Mouse (Mus musculus) liver, embryonic 14.5 days (tissue): ENCODE data around the gene Plxnb1. TPM values are rescaled to one million over a fixed set of nuclear protein-coding genes. Genes with fewer than 3 reads are reported as not detected.

Source experiments
- ATAC-seq: fragments of 200-750 bp; cut with Nextera tagmentation; 2 replicates; pipeline ENCODE4 v1.8.0; 2017; ENCODE audit warnings: moderate number of reproducible peaks, mild to moderate bottlenecking, moderate library complexity; ENCODE audit not compliant: insufficient read depth
- DNase-seq, 3 experiments: peaks; one replicate each; pipeline ENCODE4 v3.0.0-alpha.2; 2012 to 2013; ENCODE audit warnings: low read depth in 3 of 3, low spot score in 3 of 3
- H3K27ac ChIP-seq: fragments of 300-500 bp; sonication (generic); 2 replicates; pipeline ENCODE4 v1.5.1; 2014; ENCODE audit warnings: moderate library complexity, mild to moderate bottlenecking, control low read depth, inconsistent platforms
- H3K27me3 ChIP-seq: fragments of 300-500 bp; sonication (generic); 2 replicates; pipeline ENCODE4 v1.6.1; 2014; ENCODE audit warnings: mild to moderate bottlenecking, low read length, moderate library complexity; ENCODE audit not compliant: control insufficient read depth, insufficient read depth
- H3K36me3 ChIP-seq: fragments of 300-500 bp; sonication (generic); replicated peaks from 2 replicates; pipeline ENCODE4 v1.6.1; 2014; ENCODE audit warnings: low read depth; ENCODE audit not compliant: control insufficient read depth, insufficient read depth
- H3K4me1 ChIP-seq, 2 experiments: fragments of 200-500 bp in 1 of 2; fragments of 300-500 bp in 1 of 2; sonication (generic) in 1 of 2; replicated peaks; 2 replicates each; pipeline ENCODE4 v1.6.1; 2012 to 2014; ENCODE audit warnings: antibody characterized with exemption in 1 of 2, inconsistent platforms in 1 of 2, low read length in 1 of 2; ENCODE audit not compliant: control insufficient read depth in 2 of 2, insufficient read depth in 2 of 2
- H3K4me2 ChIP-seq: fragments of 300-500 bp; sonication (generic); 2 replicates; pipeline ENCODE4 v1.6.1; 2014; ENCODE audit warnings: low read depth, mild to moderate bottlenecking, control low read depth, moderate library complexity
- H3K4me3 ChIP-seq, 2 experiments: fragments of 200-500 bp in 1 of 2; fragments of 300-500 bp in 1 of 2; sonication (generic) in 1 of 2; 2 replicates each; pipeline ENCODE4 v1.5.1; 2012 to 2014; ENCODE audit warnings: low read depth in 2 of 2, low read length in 2 of 2, mild to moderate bottlenecking in 2 of 2, control low read depth in 1 of 2, inconsistent platforms in 1 of 2, moderate library complexity in 1 of 2; ENCODE audit not compliant: insufficient read depth in 1 of 2
- H3K9ac ChIP-seq: fragments of 300-500 bp; sonication (generic); replicated peaks from 2 replicates; pipeline ENCODE4 v1.6.1; 2014; ENCODE audit warnings: mild to moderate bottlenecking, control low read depth, moderate library complexity
- H3K9me3 ChIP-seq: fragments of 300-500 bp; sonication (generic); 2 replicates; pipeline ENCODE4 v1.6.1; 2016; ENCODE audit warnings: low read length, mixed read lengths; ENCODE audit not compliant: control insufficient read depth
- CTCF ChIP-seq: IDR thresholded peaks from 2 replicates; pipeline ENCODE4 v1.5.1; 2016; ENCODE audit warnings: antibody characterized with exemption, low read depth, control low read depth
- EP300 ChIP-seq: IDR thresholded peaks from 2 replicates; pipeline ENCODE4 v1.6.1; 2016; ENCODE audit warnings: antibody characterized with exemption, low read depth
- WGBS: fragments of 180-500 bp; shearing (Covaris S2); extraction: QIAGEN DNeasy Blood & Tissue Kit; methylation state at CpG from one replicate; pipeline ENCODE4 v1.1.7; 2014; ENCODE audit not compliant: insufficient replicate concordance; 5-methylcytosine and 5-hydroxymethylcytosine counted together
- polyA plus RNA-seq, 2 experiments: library from polyadenylated mRNA; depleted of rRNA in 1 of 2; stranded (reverse) in 1 of 2; unstranded in 1 of 2; fragments of >200 nt; fragmentation: Nextera tagmentation in 1 of 2; extraction: Ambion mirVana in 1 of 2; gene quantifications; 2 replicates each; pipeline versions ENCODE4 v1.2.1 to v1.2.3; 2012 to 2014

Plxnb1 gene
- polyA plus RNA-seq, 2 experiments: 2.9 to 4.3 TPM

GRCm38 (mm10) chr9:109161941-109162340 is 66.8 kb downstream of the Plxnb1 start, which contains the start of gene Fbxw21:
Fbxw21 (minus strand) TSS chr9:109162041.
- Histone ChIP-seq H3K4me3 (no peak within 1 kb of the TSS), H3K36me3 (no peaks in the 10 kb centered on the region), H3K4me2 (no peak within 1 kb of the TSS), H3K9me3 (no peaks in the 10 kb centered on the region), H3K9ac (no peak within 1 kb of the TSS), H3K4me1 (no peaks in the 10 kb centered on the region), H3K27ac (no peak within 1 kb of the TSS), H3K27me3 (no peaks in the 10 kb centered on the region)
- DNase-seq (no peak), ATAC-seq (no peak)
- TF ChIP-seq CTCF: no peak
- no peak for TF ChIP-seq EP300
- 48% methylated on average over 3 of the region's 3 CpGs for WGBS

GRCm38 (mm10) chr9:109167316-109167715 is 72.1 kb downstream of the Plxnb1 start:
- Histone ChIP-seq H3K9ac (no peak overlapping the region), H3K27me3 (no peaks in the 10 kb centered on the region), H3K9me3 (no peaks in the 10 kb centered on the region), H3K4me1 (no peaks in the 10 kb centered on the region), H3K27ac (no peak overlapping the region), H3K36me3 (no peaks in the 10 kb centered on the region), H3K4me2 (no peak overlapping the region), H3K4me3 (no peak overlapping the region)
- TF ChIP-seq EP300: no peak
- ATAC-seq (no peak), DNase-seq (no peak)

Other genes with a start within 250 kb of the Plxnb1 start
- 4.1 and 4.6 TPM in 2 replicates for gene Slc26a6, start 242.1 kb upstream of the Plxnb1 start, polyA plus RNA-seq (2012; rRNA removed)
- 5.9 and 7.0 TPM in 2 replicates for gene Slc26a6, start 242.1 kb upstream of the Plxnb1 start, polyA plus RNA-seq (2014; fragmentation: Nextera tagmentation; extraction: Ambion mirVana)
- gene Tmem89, start 180.8 kb upstream of the Plxnb1 start, polyA plus RNA-seq (2012; rRNA removed): 0.08 TPM in 1 of 2 replicates, not detected in the other
- not detected in 2 replicates for gene Tmem89, start 180.8 kb upstream of the Plxnb1 start, polyA plus RNA-seq (2014; fragmentation: Nextera tagmentation; extraction: Ambion mirVana)
- 200 and 206 TPM in 2 replicates for gene Uqcrc1, start 158.8 kb upstream of the Plxnb1 start, polyA plus RNA-seq (2012; rRNA removed)
- 297 and 318 TPM in 2 replicates for gene Uqcrc1, start 158.8 kb upstream of the Plxnb1 start, polyA plus RNA-seq (2014; fragmentation: Nextera tagmentation; extraction: Ambion mirVana)
- 0.45 and 0.66 TPM in 2 replicates for gene Col7a1, start 141.8 kb upstream of the Plxnb1 start, polyA plus RNA-seq (2012; rRNA removed)
- 0.29 and 0.30 TPM in 2 replicates for gene Col7a1, start 141.8 kb upstream of the Plxnb1 start, polyA plus RNA-seq (2014; fragmentation: Nextera tagmentation; extraction: Ambion mirVana)
- 0.06 TPM in 2 replicates for gene Ucn2, start 109.4 kb upstream of the Plxnb1 start, polyA plus RNA-seq (2012; rRNA removed)
- gene Ucn2, start 109.4 kb upstream of the Plxnb1 start, polyA plus RNA-seq (2014; fragmentation: Nextera tagmentation; extraction: Ambion mirVana): not detected in 2 replicates
- gene Pfkfb4, start 103.6 kb upstream of the Plxnb1 start, polyA plus RNA-seq (2012; rRNA removed): 2.1 TPM in 2 replicates
- gene Pfkfb4, start 103.6 kb upstream of the Plxnb1 start, polyA plus RNA-seq (2014; fragmentation: Nextera tagmentation; extraction: Ambion mirVana): 1.9 and 2.8 TPM in 2 replicates
- gene Shisa5, start 56.8 kb upstream of the Plxnb1 start, polyA plus RNA-seq (2012; rRNA removed): 14.9 and 16.4 TPM in 2 replicates
- 16.0 TPM in 2 replicates for gene Shisa5, start 56.8 kb upstream of the Plxnb1 start, polyA plus RNA-seq (2014; fragmentation: Nextera tagmentation; extraction: Ambion mirVana)
- gene Trex1, start 35.7 kb upstream of the Plxnb1 start, polyA plus RNA-seq (2012; rRNA removed): 12.0 and 14.1 TPM in 2 replicates
- gene Trex1, start 35.7 kb upstream of the Plxnb1 start, polyA plus RNA-seq (2014; fragmentation: Nextera tagmentation; extraction: Ambion mirVana): 5.0 and 6.1 TPM in 2 replicates
- gene Atrip, start 21.3 kb upstream of the Plxnb1 start, polyA plus RNA-seq (2012; rRNA removed): 5.3 and 6.5 TPM in 2 replicates
- gene Atrip, start 21.3 kb upstream of the Plxnb1 start, polyA plus RNA-seq (2014; fragmentation: Nextera tagmentation; extraction: Ambion mirVana): 9.0 TPM in 2 replicates
- 5.4 and 7.1 TPM in 2 replicates for gene Ccdc51, start 12.9 kb upstream of the Plxnb1 start, polyA plus RNA-seq (2012; rRNA removed)
- gene Ccdc51, start 12.9 kb upstream of the Plxnb1 start, polyA plus RNA-seq (2014; fragmentation: Nextera tagmentation; extraction: Ambion mirVana): 12.1 and 14.9 TPM in 2 replicates
- 37.4 and 92.4 TPM in 2 replicates for gene Tma7, start 12.8 kb upstream of the Plxnb1 start, polyA plus RNA-seq (2012; rRNA removed)
- gene Tma7, start 12.8 kb upstream of the Plxnb1 start, polyA plus RNA-seq (2014; fragmentation: Nextera tagmentation; extraction: Ambion mirVana): 470 and 504 TPM in 2 replicates
- not detected in 2 replicates for gene Fbxw21, start 66.7 kb downstream of the Plxnb1 start, polyA plus RNA-seq (2012; rRNA removed)
- gene Fbxw21, start 66.7 kb downstream of the Plxnb1 start, polyA plus RNA-seq (2014; fragmentation: Nextera tagmentation; extraction: Ambion mirVana): not detected in 2 replicates
- not detected in 2 replicates for gene Fbxw13, start 100.6 kb downstream of the Plxnb1 start, polyA plus RNA-seq (2012; rRNA removed)
- not detected in 2 replicates for gene Fbxw13, start 100.6 kb downstream of the Plxnb1 start, polyA plus RNA-seq (2014; fragmentation: Nextera tagmentation; extraction: Ambion mirVana)
- gene Fbxw20, start 139.4 kb downstream of the Plxnb1 start, polyA plus RNA-seq (2012; rRNA removed): 0.03 TPM in 1 of 2 replicates, not detected in the other
- not detected in 2 replicates for gene Fbxw20, start 139.4 kb downstream of the Plxnb1 start, polyA plus RNA-seq (2014; fragmentation: Nextera tagmentation; extraction: Ambion mirVana)
- gene Fbxw14, start 192.3 kb downstream of the Plxnb1 start, polyA plus RNA-seq (2012; rRNA removed): not detected in 2 replicates
- not detected in 2 replicates for gene Fbxw14, start 192.3 kb downstream of the Plxnb1 start, polyA plus RNA-seq (2014; fragmentation: Nextera tagmentation; extraction: Ambion mirVana)
- gene Fbxw28, start 244.3 kb downstream of the Plxnb1 start, polyA plus RNA-seq (2012; rRNA removed): not detected in 2 replicates
- not detected in 2 replicates for gene Fbxw28, start 244.3 kb downstream of the Plxnb1 start, polyA plus RNA-seq (2014; fragmentation: Nextera tagmentation; extraction: Ambion mirVana)